Mouse (Mus musculus) cerebellum, adult 9-10 months (tissue): ENCODE data around the gene D430042O09Rik.
A peak's percentile ranks its signal among the peaks of the same experiment; 100 is the strongest.

Experiments used
- DNase-seq: peaks from one replicate; pipeline ENCODE4 v3.0.0; 2022

The D430042O09Rik gene

GRCm38 (mm10) chr7:125818301-125818712, 110.6 kb downstream of the D430042O09Rik start:
- peak; percentile 92 for DNase-seq

DNA sequence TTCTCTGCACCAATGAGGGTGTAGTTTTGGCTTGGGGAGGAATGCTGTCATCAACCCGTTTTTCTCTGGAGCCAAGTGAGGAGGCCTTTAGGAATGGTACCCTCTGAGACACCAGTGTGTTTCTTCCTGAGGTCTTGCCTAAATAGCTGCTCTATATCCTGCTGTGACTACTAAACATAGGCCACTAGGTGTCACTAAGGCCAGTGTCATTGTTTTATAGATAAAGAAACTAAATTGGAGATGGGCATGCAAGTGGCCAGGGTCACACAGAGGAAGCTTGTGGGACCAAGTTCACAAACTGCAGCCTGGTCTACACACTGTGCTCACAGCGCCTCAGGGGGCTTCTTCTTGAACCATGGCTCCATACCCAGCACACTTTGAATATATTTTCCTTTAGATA, 112.5 kb downstream of the D430042O09Rik start:
- DNase-seq: peak; percentile 27

DNA sequence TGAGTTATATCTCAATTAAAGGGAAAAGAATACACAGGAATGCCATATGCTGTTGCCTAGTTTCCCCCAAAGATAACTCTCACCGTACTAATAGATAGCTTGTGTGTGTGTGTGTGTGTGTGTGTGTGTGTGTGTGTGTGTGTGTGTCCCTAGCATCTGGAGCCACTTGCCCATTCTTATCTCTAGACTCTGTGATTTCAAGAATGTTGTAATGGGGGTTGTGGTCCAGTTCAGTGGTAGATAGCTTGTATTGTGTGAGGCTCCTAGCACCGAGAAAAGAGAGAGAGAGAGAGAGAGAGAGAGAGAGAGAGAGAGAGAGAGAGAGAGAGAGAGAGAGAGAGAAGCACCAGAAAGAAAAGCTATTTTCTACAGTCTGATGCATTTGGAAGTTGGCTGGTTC, 118.7 kb downstream of the D430042O09Rik start:
- DNase-seq: no peak

GRCm38 (mm10) chr7:125826887-125827286, 119.2 kb downstream of the D430042O09Rik start:
- no peak for DNase-seq

GRCm38 (mm10) chr7:125827420-125827819, 119.7 kb downstream of the D430042O09Rik start:
- no peak for DNase-seq

GRCm38 (mm10) chr7:125828561-125828960, 120.9 kb downstream of the D430042O09Rik start:
- no peak for DNase-seq

GRCm38 (mm10) chr7:125829121-125829666, 121.5 kb downstream of the D430042O09Rik start:
- no peak for DNase-seq

- no peak for DNase-seq
Observed at GRCm38 (mm10) chr7:125832767-125833166, 125.1 kb downstream of the D430042O09Rik start.

- DNase-seq: no peak
Observed at GRCm38 (mm10) chr7:125833471-125833870, 125.8 kb downstream of the D430042O09Rik start.

DNA sequence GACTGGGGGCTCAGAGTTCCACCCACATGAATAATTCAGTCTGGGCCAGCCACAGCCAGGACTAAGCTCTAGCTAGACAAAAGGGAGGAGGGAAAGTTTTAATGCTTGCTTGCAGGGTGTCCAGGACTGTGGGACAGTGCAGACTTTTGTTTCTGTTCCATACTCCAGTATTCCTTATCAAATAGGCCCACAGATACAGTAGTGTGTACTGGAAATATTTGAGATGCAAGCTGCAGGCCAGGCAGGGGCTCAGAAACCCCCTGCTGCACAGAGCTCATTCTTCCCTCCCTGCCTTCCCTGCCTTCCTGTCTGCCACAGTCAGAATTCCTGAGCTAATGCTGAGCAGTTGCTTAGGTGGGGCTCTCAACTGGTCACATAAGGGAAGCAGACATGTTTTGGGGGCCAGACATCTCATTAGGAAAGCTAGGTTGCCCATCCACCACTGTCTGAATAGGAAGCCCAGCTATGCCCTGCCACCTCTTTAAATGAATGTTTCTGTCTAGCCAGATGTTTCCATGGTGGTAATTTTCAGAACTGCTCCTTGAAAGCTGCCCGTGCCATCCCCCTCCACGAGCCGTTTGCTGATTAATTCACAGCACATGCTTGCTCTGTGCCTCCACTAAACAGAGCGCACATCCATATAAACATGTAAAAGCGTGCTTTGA, 130.5 kb downstream of the D430042O09Rik start:
- no peak for DNase-seq

- DNase-seq: no peak
Observed at GRCm38 (mm10) chr7:125845611-125846010, 137.9 kb downstream of the D430042O09Rik start.

DNA sequence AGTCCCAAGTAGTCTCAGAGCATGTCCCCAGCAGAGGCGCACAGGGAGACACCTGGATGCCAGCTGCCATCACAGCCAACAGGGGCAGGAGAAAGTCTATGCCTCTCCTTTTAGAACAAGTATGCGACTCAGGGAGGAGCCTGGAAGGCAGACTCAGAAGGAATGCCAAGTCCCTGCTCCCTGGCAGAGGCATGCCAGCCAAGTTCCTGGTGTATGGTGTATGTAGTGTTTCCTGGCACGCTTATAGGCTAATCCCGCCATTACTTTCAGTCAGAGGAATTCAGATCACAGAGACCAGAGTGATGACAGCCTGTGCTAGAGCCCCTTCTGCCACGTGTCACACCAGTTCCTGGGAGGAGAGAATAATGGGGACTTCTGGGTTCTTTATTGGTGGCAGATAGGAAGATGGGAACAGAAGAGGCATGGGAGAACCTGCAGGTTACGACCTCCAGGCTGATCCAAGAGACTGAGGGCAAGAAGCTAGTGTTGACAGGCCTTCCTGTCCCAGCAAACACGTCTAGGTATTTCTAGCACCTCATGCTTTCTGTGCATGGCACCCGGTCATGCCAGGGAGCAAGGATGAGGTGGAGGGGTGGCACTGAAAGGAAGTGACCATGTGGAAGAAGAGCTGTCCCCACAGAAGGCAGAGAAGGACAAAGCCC, 139.3 kb downstream of the D430042O09Rik start:
- no peak for DNase-seq

GRCm38 (mm10) chr7:125847528-125847866, 139.8 kb downstream of the D430042O09Rik start:
- no peak for DNase-seq

DNA sequence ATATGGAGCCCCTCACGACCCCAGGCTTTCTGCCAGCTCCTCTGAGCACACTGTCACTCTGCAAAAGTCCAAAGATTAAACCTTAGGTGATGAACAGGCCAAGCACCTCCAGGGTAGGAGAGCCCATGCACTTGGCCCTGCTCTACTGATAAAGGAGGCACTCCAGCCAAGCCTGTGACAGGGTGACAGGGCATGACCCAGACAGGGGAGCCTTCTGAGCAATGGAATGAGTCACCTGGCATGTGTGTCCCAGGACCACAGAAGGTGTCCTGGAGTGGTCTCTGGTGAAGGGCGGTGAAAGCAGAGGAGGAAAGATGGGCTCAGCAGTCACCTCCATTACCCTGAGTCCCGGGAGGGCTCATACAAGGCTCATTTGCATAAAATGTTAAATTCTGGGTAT, 151.9 kb downstream of the D430042O09Rik start:
- no peak for DNase-seq

- DNase-seq: no peak
Observed at GRCm38 (mm10) chr7:125860421-125860820, 152.7 kb downstream of the D430042O09Rik start.

DNA sequence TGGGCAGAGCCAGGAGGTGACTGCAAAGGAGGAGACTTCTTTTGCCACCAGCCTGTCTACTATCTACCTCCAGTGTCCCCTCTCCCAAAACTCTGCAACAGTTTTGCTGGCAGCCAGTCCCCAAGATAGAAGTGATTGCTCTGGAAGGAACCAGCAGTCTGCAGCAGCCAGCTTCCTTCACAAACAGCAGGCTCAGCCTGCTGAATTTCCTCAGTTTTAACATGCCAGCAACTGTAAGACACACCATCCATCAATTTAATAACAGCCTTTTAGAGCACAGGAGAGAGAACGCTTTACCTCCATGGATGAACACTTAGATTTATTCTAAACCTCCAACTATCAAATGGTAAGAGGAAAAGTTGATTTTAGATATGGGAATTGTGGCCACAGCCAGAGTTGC, 156.3 kb downstream of the D430042O09Rik start:
- DNase-seq: no peak

DNA sequence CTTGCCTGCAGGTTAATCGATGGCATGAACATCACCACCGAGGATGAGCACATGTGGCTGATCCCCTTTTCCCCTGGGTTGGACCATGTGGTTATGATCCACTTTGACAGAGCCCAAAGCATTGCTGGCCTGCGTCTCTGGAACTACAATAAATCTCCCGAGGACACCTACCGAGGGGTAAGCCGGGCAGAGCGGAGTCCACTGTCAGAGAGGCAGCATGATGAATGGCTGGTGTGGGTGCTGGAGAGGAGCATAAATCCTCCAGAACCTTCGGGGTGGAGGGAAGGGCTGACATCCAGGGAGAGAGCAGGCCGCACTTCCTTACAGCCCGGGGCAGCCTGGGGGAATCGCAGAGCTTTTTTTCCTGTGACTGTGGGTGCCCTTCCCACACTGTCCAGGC, 157.5 kb downstream of the D430042O09Rik start:
- no peak for DNase-seq

DNA sequence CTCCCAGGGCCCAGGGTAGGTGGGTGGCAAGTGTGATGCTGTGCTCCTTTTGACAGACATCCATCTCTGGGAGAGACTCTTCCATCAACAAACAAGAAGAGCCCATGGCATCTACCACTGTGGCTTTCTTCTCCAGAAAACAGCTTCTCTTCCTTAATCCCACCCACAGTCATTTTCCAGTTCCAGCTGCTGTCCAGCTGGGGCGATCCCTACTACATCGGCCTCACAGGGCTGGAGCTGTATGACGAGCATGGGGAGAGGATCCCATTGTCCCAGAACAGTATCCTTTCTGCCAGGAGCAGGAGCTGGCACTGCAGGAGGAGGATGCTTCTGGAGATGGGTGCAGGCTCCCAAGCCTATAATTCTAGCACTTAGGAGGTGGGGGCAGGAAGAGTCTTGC, 160.9 kb downstream of the D430042O09Rik start:
- no peak for DNase-seq

- no peak for DNase-seq
Observed at GRCm38 (mm10) chr7:125871404-125872201, 163.9 kb downstream of the D430042O09Rik start.

GRCm38 (mm10) chr7:125872202-125872580, 164.5 kb downstream of the D430042O09Rik start:
- no peak for DNase-seq

- DNase-seq: no peak
Observed at GRCm38 (mm10) chr7:125872874-125873273, 165.2 kb downstream of the D430042O09Rik start.

- no peak for DNase-seq
Observed at GRCm38 (mm10) chr7:125873971-125874495, 166.3 kb downstream of the D430042O09Rik start.

- DNase-seq: no peak
Observed at GRCm38 (mm10) chr7:125878040-125878439, 170.4 kb downstream of the D430042O09Rik start.
